In the genomic region with DNA sequence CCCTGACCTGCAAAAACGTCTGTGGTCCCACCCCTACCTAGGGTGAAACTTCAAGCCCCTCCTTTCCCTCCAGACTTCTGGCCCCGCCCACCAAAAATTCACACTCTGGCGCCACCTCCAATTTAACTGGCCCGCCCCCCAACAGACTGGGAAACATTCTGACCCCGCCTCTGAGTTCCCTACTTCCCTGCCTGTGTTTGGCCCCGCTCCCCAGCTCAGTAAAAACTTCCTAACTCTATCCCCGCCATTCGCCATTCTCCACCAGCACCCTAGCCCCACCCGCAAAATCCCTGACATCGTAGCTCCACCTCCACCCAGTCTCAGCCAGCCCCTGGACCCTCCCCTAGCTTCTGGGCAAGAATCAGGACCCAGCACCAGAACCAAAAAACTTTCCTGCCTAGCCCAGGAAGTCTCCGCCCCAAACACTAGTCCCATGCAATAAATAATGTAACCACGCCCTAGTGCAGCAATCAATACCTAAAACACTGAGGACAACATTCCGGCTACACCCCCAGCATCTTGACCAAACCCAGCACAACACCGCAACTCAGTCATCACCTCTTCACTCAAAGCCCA, we compare ENCODE assay signal across 8 mouse cellular contexts. TPM values are rescaled to one million over a fixed set of nuclear protein-coding genes. Genes with fewer than 3 reads are reported as not detected.
DNase-seq lines count a peak whose midpoint lies in the region; ATAC-seq lines count a peak whose summit lies in the region.

No protein-coding gene starts in this region.

- H3K9me3 ChIP-seq in hindbrain, embryonic 16.5 days (ENCODE audit: control insufficient read depth, low read length) = no peaks in the 10 kb centered on the region
- H3K9me3 ChIP-seq in limb, embryonic 11.5 days (ENCODE audit: control insufficient read depth, low read length) = no peaks in the 10 kb centered on the region
- no peaks in the 10 kb centered on the region for H3K9me3 ChIP-seq in midbrain, embryonic 10.5 days (replicated peaks)

- H3K9ac ChIP-seq in hindbrain, embryonic 16.5 days (ENCODE audit: low read depth, low read length) = no peak overlapping the region; the same call in 1 of the 2 replicates
- H3K9ac ChIP-seq in limb, embryonic 11.5 days (ENCODE audit: low read length) = no peak overlapping the region

- peak overlapping the region; percentile 51 for H3K4me3 ChIP-seq in hindbrain, embryonic 16.5 days (ENCODE audit: low read length)
- H3K4me3 ChIP-seq in limb, embryonic 11.5 days (ENCODE audit: low read depth, low read length) = peak overlapping the region; percentile 73
- peak overlapping the region; percentile 83 for H3K4me3 ChIP-seq in midbrain, embryonic 10.5 days

- peak; percentile 37 for ATAC-seq in common myeloid progenitor, adult 5-6 weeks (replicated peaks; ENCODE audit: low read depth, poor library complexity, severe bottlenecking)
- ATAC-seq in hindbrain, embryonic 16.5 days = peak; percentile 32
- ATAC-seq in limb, embryonic 11.5 days (ENCODE audit: insufficient number of reproducible peaks, low FRiP score, low TSS enrichment, low read depth) = peak; percentile 70

- H3K36me3 ChIP-seq in hindbrain, embryonic 16.5 days (ENCODE audit: control insufficient read depth, insufficient read depth, low read length) = peaks cover 18% of the 10 kb centered on the region
- H3K36me3 ChIP-seq in limb, embryonic 11.5 days (ENCODE audit: control insufficient read depth, insufficient read depth, low read length) = peaks cover 10% of the 10 kb centered on the region; the same call in 1 of the 2 replicates
- peaks cover 40% of the 10 kb centered on the region for H3K36me3 ChIP-seq in midbrain, embryonic 10.5 days

- peaks cover 9% of the 10 kb centered on the region for H3K4me1 ChIP-seq in hindbrain, embryonic 16.5 days (ENCODE audit: control insufficient read depth, insufficient read depth, low read depth, low read length)
- H3K4me1 ChIP-seq in limb, embryonic 11.5 days (ENCODE audit: control insufficient read depth, insufficient read depth, low read length) = 0 out of 2 replicates have a peak, but pooled peaks cover 5% of the 10 kb centered on the region
- H3K4me1 ChIP-seq in midbrain, embryonic 10.5 days = peaks cover 19% of the 10 kb centered on the region

- H3K4me2 ChIP-seq in hindbrain, embryonic 16.5 days (ENCODE audit: low read length) = peak overlapping the region; percentile 63
- peak overlapping the region; percentile 53 for H3K4me2 ChIP-seq in limb, embryonic 11.5 days (ENCODE audit: low read depth, severe bottlenecking)

- H3K27me3 ChIP-seq in hindbrain, embryonic 16.5 days (replicated peaks; ENCODE audit: control insufficient read depth, insufficient read depth, low read length) = no peaks in the 10 kb centered on the region
- H3K27me3 ChIP-seq in limb, embryonic 11.5 days (ENCODE audit: control insufficient read depth, insufficient read depth, low read length) = no peaks in the 10 kb centered on the region
- H3K27me3 ChIP-seq in midbrain, embryonic 10.5 days (ENCODE audit: low read depth, poor library complexity, severe bottlenecking) = no peaks in the 10 kb centered on the region

- peak; percentile 60 for DNase-seq in layer of hippocampus, adult 11-12 months (ENCODE audit: low spot score)
- no peak for DNase-seq in layer of hippocampus, postnatal 25 days (ENCODE audit: extremely low spot score in 1 of 2, low spot score in 1 of 2)
- DNase-seq in gastrocnemius, adult 18-20 months (ENCODE audit: low spot score) = peak; percentile 82
- DNase-seq in limb, embryonic 11.5 days (ENCODE audit: low spot score) = peak; percentile 66
- peak; percentile 30 for DNase-seq in midbrain, embryonic 10.5 days (ENCODE audit: low spot score)
- peak; percentile 55 to 61 for DNase-seq in spleen, adult 18-20 months

- H3K27ac ChIP-seq in hindbrain, embryonic 16.5 days (ENCODE audit: low read depth, low read length) = peak overlapping the region; percentile 83; the same call in 1 of the 2 replicates
- H3K27ac ChIP-seq in limb, embryonic 11.5 days (replicated peaks; ENCODE audit: low read depth, low read length) = 0 out of 2 replicates have a peak overlapping the region, but pooled peaks have one; percentile 14
- H3K27ac ChIP-seq in midbrain, embryonic 10.5 days (replicated peaks) = peak overlapping the region; percentile 97; the same call in 1 of the 2 replicates

- WGBS in hindbrain, embryonic 16.5 days = 6% methylated on average over 14 of the region's 14 CpGs
- 1% methylated on average over 14 of the region's 14 CpGs for WGBS in limb, embryonic 11.5 days
- 4% methylated on average over 14 of the region's 14 CpGs for WGBS in midbrain, embryonic 10.5 days

RNA-seq across cellular contexts. Expression of a gene that starts 1.1 kb away (rescaled TPM):
- 10 to 100 TPM; 59.6 to 77.3 TPM for total RNA-seq in layer of hippocampus, postnatal 25 days (2021)
- total RNA-seq in common myeloid progenitor, adult 5-6 weeks (2017) = 53.6 and 123 TPM in 2 replicates
- 10 to 100 TPM; 35.7 to 38.9 TPM for total RNA-seq in gastrocnemius, adult 18-20 months (2021)
- 26.1 TPM in 2 replicates for polyA plus RNA-seq in hindbrain, embryonic 16.5 days (2015; fragmentation: Nextera tagmentation; extraction: Ambion mirVana)
- 20.2 and 23.8 TPM in 2 replicates for polyA plus RNA-seq in limb, embryonic 11.5 days (2014; fragmentation: Nextera tagmentation; extraction: Ambion mirVana)
- polyA plus RNA-seq in midbrain, embryonic 10.5 days (2016; fragmentation: Nextera tagmentation; extraction: Ambion mirVana) = 24.6 and 34.1 TPM in 2 replicates

RNA-seq across cellular contexts. Expression of a gene that starts 12.1 kb away (rescaled TPM):
- total RNA-seq in layer of hippocampus, postnatal 25 days (2021) = 10 to 100 TPM; 29.4 to 34.2 TPM
- total RNA-seq in common myeloid progenitor, adult 5-6 weeks (2017) = 15.1 and 18.0 TPM in 2 replicates
- total RNA-seq in gastrocnemius, adult 18-20 months (2021) = 10 to 100 TPM; 14.2 to 14.3 TPM
- 55.5 and 62.4 TPM in 2 replicates for polyA plus RNA-seq in hindbrain, embryonic 16.5 days (2015; fragmentation: Nextera tagmentation; extraction: Ambion mirVana)
- polyA plus RNA-seq in limb, embryonic 11.5 days (2014; fragmentation: Nextera tagmentation; extraction: Ambion mirVana) = 7.9 and 9.6 TPM in 2 replicates
- 6.3 and 10.0 TPM in 2 replicates for polyA plus RNA-seq in midbrain, embryonic 10.5 days (2016; fragmentation: Nextera tagmentation; extraction: Ambion mirVana)

RNA-seq across cellular contexts. Expression of a gene that starts 22.7 kb away (rescaled TPM):
- total RNA-seq in layer of hippocampus, postnatal 25 days (2021) = 10 to 100 TPM; 14.0 to 20.0 TPM
- total RNA-seq in common myeloid progenitor, adult 5-6 weeks (2017) = 1.4 and 2.5 TPM in 2 replicates
- 1 to 10 TPM; 1.2 to 2.3 TPM for total RNA-seq in gastrocnemius, adult 18-20 months (2021)
- polyA plus RNA-seq in hindbrain, embryonic 16.5 days (2015; fragmentation: Nextera tagmentation; extraction: Ambion mirVana) = 31.3 and 32.7 TPM in 2 replicates
- polyA plus RNA-seq in limb, embryonic 11.5 days (2014; fragmentation: Nextera tagmentation; extraction: Ambion mirVana) = 5.0 and 6.8 TPM in 2 replicates
- polyA plus RNA-seq in midbrain, embryonic 10.5 days (2016; fragmentation: Nextera tagmentation; extraction: Ambion mirVana) = 14.4 and 17.1 TPM in 2 replicates

RNA-seq across cellular contexts. Expression of a gene that starts 26.2 kb away (rescaled TPM):
- total RNA-seq in layer of hippocampus, postnatal 25 days (2021) = 1 to 10 TPM; 1.1 TPM
- total RNA-seq in common myeloid progenitor, adult 5-6 weeks (2017) = 0.55 TPM in 1 of 2 replicates, not detected in the other
- total RNA-seq in gastrocnemius, adult 18-20 months (2021) = 1 to 10 TPM; 1.5 to 2.3 TPM
- polyA plus RNA-seq in hindbrain, embryonic 16.5 days (2015; fragmentation: Nextera tagmentation; extraction: Ambion mirVana) = 2.1 and 2.4 TPM in 2 replicates
- polyA plus RNA-seq in limb, embryonic 11.5 days (2014; fragmentation: Nextera tagmentation; extraction: Ambion mirVana) = 0.38 and 0.55 TPM in 2 replicates
- 0.86 and 1.4 TPM in 2 replicates for polyA plus RNA-seq in midbrain, embryonic 10.5 days (2016; fragmentation: Nextera tagmentation; extraction: Ambion mirVana)

RNA-seq across cellular contexts. Expression of a gene that starts 41.6 kb away (rescaled TPM):
- under 1 TPM; 0.75 to 0.81 TPM for total RNA-seq in layer of hippocampus, postnatal 25 days (2021)
- 1.1 and 3.1 TPM in 2 replicates for total RNA-seq in common myeloid progenitor, adult 5-6 weeks (2017)
- total RNA-seq in gastrocnemius, adult 18-20 months (2021) = under 1 TPM; 0.25 to 0.26 TPM
- polyA plus RNA-seq in hindbrain, embryonic 16.5 days (2015; fragmentation: Nextera tagmentation; extraction: Ambion mirVana) = 0.07 and 0.13 TPM in 2 replicates
- 0.07 TPM in 1 of 2 replicates, not detected in the other for polyA plus RNA-seq in limb, embryonic 11.5 days (2014; fragmentation: Nextera tagmentation; extraction: Ambion mirVana)
- polyA plus RNA-seq in midbrain, embryonic 10.5 days (2016; fragmentation: Nextera tagmentation; extraction: Ambion mirVana) = 0.04 and 0.10 TPM in 2 replicates

Comparison
In these comparisons a context has a peak if more than half of its experiments do, and no peak if none do; other contexts are left out.
1. DNase-seq: peak in layer of hippocampus, adult 11-12 months (single experiment), gastrocnemius, adult 18-20 months (single experiment), limb, embryonic 11.5 days (single experiment), midbrain, embryonic 10.5 days (single experiment) and spleen, adult 18-20 months (2 of 2); none in layer of hippocampus, postnatal 25 days (0 of 2).
2. H3K27ac ChIP-seq: peak in every context shown above with its lines; median percentile 97 in midbrain, embryonic 10.5 days; 83 in hindbrain, embryonic 16.5 days; 14 in limb, embryonic 11.5 days.
3. Peak in every context shown above with its lines, with median percentiles within 50 percentile points of each other: ATAC-seq and H3K4me3 ChIP-seq.